Mouse (Mus musculus) bone marrow macrophage, adult 2 months (primary cell): ENCODE data around the gene Cacng7.

Experiments used
- CTCF ChIP-seq: IDR thresholded peaks from 2 replicates; pipeline ENCODE4 v1.5.1; 2012; ENCODE audit warnings: low read depth, mild to moderate bottlenecking, low read length, moderate library complexity
- POLR2A ChIP-seq: IDR thresholded peaks from 2 replicates; pipeline ENCODE4 v1.6.1; 2012; ENCODE audit warnings: mild to moderate bottlenecking, low read depth, low read length, borderline replicate concordance

- TF ChIP-seq POLR2A (no peak), CTCF (no peak)
These were observed 37.2 kb upstream of the Cacng7 start for GRCm38 (mm10) chr7:3295321-3296110.
